Mouse (Mus musculus) embryonic facial prominence, embryonic 15.5 days (tissue): Measurements from ENCODE around the gene Ifi203. TPM values are rescaled to one million over a fixed set of nuclear protein-coding genes. Genes with fewer than 3 reads are reported as not detected.
"Not testable (repeated sequence)": the region's sequence is repeated elsewhere in the genome, so short reads cannot be mapped to it uniquely, and the experiment has no call there.

ENCODE experiments used
- ATAC-seq: fragments of 200-750 bp; cut with Nextera tagmentation; 2 replicates; pipeline ENCODE4 v1.8.0; 2017; ENCODE audit warnings: low read depth, moderate TSS enrichment; ENCODE audit not compliant: insufficient number of reproducible peaks, low FRiP score, low TSS enrichment
- H3K27ac ChIP-seq: fragments of 300-500 bp; sonication (generic); replicated peaks from 2 replicates; pipeline ENCODE4 v1.5.1; 2015; ENCODE audit warnings: mild to moderate bottlenecking, inconsistent platforms
- H3K27me3 ChIP-seq: fragments of 300-500 bp; sonication (generic); 2 replicates; pipeline ENCODE4 v1.6.1; 2015; ENCODE audit warnings: inconsistent platforms
- H3K36me3 ChIP-seq: fragments of 300-500 bp; sonication (generic); 2 replicates; pipeline ENCODE4 v1.6.1; 2015; ENCODE audit warnings: mild to moderate bottlenecking, inconsistent platforms
- H3K4me1 ChIP-seq: fragments of 300-500 bp; sonication (generic); 2 replicates; pipeline ENCODE4 v1.6.1; 2015; ENCODE audit warnings: inconsistent platforms
- H3K4me2 ChIP-seq: fragments of 300-500 bp; sonication (generic); replicated peaks from 2 replicates; pipeline ENCODE4 v1.6.1; 2015; ENCODE audit warnings: mild to moderate bottlenecking, inconsistent platforms
- H3K4me3 ChIP-seq: fragments of 300-500 bp; sonication (generic); replicated peaks from 2 replicates; pipeline ENCODE4 v1.5.1; 2015; ENCODE audit warnings: mild to moderate bottlenecking, inconsistent platforms
- H3K9ac ChIP-seq: fragments of 300-500 bp; sonication (generic); 2 replicates; pipeline ENCODE4 v1.6.1; 2015; ENCODE audit warnings: inconsistent platforms
- H3K9me3 ChIP-seq: fragments of 300-500 bp; sonication (generic); replicated peaks from 2 replicates; pipeline ENCODE4 v1.6.1; 2016; ENCODE audit warnings: inconsistent platforms
- WGBS: fragments of 180-500 bp; shearing (Covaris S2); methylation state at CpG from one replicate; pipeline ENCODE4 v1.1.7; 2015; 5-methylcytosine and 5-hydroxymethylcytosine counted together
- polyA plus RNA-seq: library from polyadenylated mRNA; unstranded; fragments of >200 nt; fragmentation: Nextera tagmentation; extraction: Ambion mirVana; gene quantifications from 2 replicates; pipeline ENCODE4 v1.2.1, GENCODE M21; 2015

Ifi203 gene
- polyA plus RNA-seq, 1 experiment from 2014 or later = 1.3 TPM

DNA sequence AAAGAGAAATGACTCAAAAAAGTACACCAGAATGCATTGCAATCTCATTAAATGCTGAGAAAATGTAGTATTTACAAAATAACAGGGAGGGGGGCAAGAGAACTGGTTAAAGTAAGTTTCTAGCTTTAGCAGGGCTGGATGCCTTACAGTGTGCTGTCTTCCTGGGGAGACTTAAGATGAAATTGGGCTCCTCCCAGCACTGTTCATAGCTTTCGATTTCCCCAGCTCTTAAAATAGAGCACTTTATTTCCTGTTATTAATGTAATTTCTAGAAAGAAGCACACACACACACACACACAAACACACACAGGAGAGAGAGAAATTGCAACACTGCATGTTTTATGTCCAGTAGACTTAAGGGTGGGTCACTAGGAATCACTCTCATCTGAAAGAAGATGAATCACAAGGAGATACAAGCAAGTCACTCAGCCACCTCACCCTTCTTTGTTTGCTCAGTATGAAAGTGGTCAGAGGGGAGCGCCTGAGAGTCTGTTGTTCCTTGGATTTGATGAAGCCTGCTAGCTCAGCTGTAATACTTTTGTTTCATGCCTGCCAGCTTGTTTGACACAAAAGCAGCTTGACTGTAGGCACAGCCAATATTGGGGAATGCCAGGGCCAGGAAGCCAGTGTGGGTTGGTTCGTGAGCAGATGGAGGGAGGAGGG is 62.3 kb downstream of the Ifi203 start:
- not testable (repeated sequence) for H3K27me3 ChIP-seq, ATAC-seq, H3K4me2 ChIP-seq, H3K27ac ChIP-seq, H3K9me3 ChIP-seq, H3K36me3 ChIP-seq, H3K9ac ChIP-seq, H3K4me1 ChIP-seq, H3K4me3 ChIP-seq
- whole genome bisulfite sequencing = 62% methylated on average over 3 of the region's 3 CpGs

DNA sequence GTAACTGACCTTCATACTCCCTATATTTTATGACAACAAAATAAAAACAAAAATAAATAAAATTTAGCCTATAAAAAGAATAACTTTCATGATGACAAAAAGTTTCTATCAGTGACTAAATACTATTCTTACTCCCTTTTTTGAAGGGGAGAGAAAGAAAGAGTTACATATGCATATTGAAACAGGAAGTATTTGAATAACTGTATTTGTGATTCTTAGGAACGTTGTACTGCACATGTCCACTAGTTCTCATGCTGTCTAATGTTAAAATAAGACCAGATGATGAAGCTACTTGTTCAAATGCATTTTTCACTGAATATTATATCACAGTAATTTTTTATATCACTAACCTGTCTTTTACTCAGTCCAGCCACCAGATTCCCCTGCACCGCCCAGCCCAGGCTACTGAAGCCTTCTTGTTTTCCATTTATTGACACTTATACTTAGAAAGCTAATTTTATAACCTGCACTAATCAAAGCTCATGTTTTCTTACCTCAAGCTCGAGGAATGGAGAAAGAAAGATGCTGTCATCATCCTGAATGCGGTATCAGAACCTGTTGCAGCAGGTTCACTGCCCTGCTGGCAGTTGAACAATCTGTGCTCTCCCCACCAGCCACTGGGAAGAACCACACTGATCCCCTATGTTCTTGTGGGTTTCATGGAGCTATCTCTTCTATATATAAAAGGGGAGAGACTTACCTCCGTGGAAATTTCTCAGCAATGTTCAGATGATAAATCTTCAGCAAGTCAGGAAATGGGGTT is 63.1 kb downstream of the Ifi203 start:
- not testable (repeated sequence) for H3K4me3 ChIP-seq, H3K4me2 ChIP-seq, H3K27me3 ChIP-seq, H3K36me3 ChIP-seq, H3K4me1 ChIP-seq, H3K9ac ChIP-seq, H3K9me3 ChIP-seq, H3K27ac ChIP-seq, ATAC-seq
- 61% methylated on average over 5 of the region's 5 CpGs for WGBS

DNA sequence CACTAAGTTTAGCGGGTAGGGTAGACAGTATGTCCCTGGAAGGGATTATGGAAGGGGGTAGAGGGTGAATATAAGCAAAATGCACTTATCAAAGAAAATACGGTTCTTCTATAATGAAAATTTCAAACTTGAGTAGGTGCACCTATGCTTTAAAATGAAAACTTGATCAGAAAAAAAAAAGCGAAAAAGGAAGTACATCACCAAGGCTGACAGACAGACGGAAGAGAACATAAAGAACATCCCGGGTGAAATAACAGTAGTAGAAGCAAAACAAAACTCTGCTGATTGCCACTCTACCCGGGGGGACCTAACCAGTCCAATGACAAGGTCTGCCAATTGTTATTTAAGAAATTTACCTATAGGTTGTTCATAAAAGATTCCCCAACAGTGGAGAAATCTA is 64.2 kb downstream of the Ifi203 start:
- 82% methylated on average over 6 of the region's 6 CpGs for whole genome bisulfite sequencing
- ATAC-seq, H3K4me3 ChIP-seq, H3K4me1 ChIP-seq, H3K27me3 ChIP-seq, H3K9me3 ChIP-seq, H3K27ac ChIP-seq, H3K36me3 ChIP-seq, H3K9ac ChIP-seq, H3K4me2 ChIP-seq: not testable (repeated sequence)

DNA sequence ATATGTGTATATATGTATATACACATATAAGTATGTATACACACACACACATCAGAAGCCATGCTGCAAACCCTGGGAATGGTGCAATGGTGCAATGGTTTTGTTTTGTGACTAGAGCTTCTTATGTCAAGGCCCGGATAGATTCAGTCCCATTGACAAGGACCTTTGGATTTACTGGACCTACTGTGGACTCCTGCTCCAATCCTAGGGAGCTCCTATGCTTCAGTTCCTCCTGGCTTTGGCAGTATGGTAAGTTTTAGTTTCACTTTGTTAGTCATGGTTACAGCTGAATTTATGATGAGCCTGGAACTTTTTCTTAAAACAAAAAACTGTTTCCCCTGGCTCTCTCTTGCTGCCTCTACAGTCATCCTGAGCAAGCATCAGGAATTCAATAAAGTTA is 65.3 kb downstream of the Ifi203 start:
- not testable (repeated sequence) for H3K27ac ChIP-seq, H3K9ac ChIP-seq
- WGBS = 86% methylated on average over 1 of the region's 1 CpGs

More for the DNA sequence above, 65.3 kb downstream of the Ifi203 start:
- not testable (repeated sequence) for H3K4me2 ChIP-seq, H3K9me3 ChIP-seq, ATAC-seq, H3K4me3 ChIP-seq, H3K4me1 ChIP-seq, H3K36me3 ChIP-seq, H3K27me3 ChIP-seq

Other genes starting within 250 kb of the Ifi203 start
- 1.5 and 1.6 TPM in 2 replicates for gene Ifi207, start 200.9 kb downstream of the Ifi203 start, polyA plus RNA-seq
- 2.9 and 3.1 TPM in 2 replicates for gene Ifi204, start 175.7 kb downstream of the Ifi203 start, polyA plus RNA-seq
- gene Ifi211, start 29.6 kb downstream of the Ifi203 start, polyA plus RNA-seq = 0.66 and 1.5 TPM in 2 replicates
- 2.0 and 2.9 TPM in 2 replicates for gene Mndal, start 181 bp downstream of the Ifi203 start, polyA plus RNA-seq
- 2.7 and 3.0 TPM in 2 replicates for gene Ifi202b, start 40.1 kb upstream of the Ifi203 start, polyA plus RNA-seq
- gene Ifi205, start 89.1 kb upstream of the Ifi203 start, polyA plus RNA-seq = 0.16 and 0.62 TPM in 2 replicates
- 0.05 TPM in 1 of 2 replicates, not detected in the other for gene Olfr433, start 98.0 kb upstream of the Ifi203 start, polyA plus RNA-seq
- not detected in 2 replicates for gene Olfr432, start 106.5 kb upstream of the Ifi203 start, polyA plus RNA-seq
- gene Olfr430, start 123.9 kb upstream of the Ifi203 start, polyA plus RNA-seq = 0.23 and 0.28 TPM in 2 replicates
- gene Olfr429, start 141.7 kb upstream of the Ifi203 start, polyA plus RNA-seq = 0.11 and 0.17 TPM in 2 replicates
- gene Olfr427, start 154.2 kb upstream of the Ifi203 start, polyA plus RNA-seq = not detected in 2 replicates
- gene Olfr231, start 178.5 kb upstream of the Ifi203 start, polyA plus RNA-seq = 0.17 and 0.24 TPM in 2 replicates
- gene Olfr424, start 188.8 kb upstream of the Ifi203 start, polyA plus RNA-seq = 0.13 and 0.19 TPM in 2 replicates
- 0.11 and 0.15 TPM in 2 replicates for gene Olfr420, start 213.0 kb upstream of the Ifi203 start, polyA plus RNA-seq
- 0.17 and 0.24 TPM in 2 replicates for gene Spta1, start 230.1 kb upstream of the Ifi203 start, polyA plus RNA-seq